Mouse (Mus musculus) cortical plate, adult 2 months (tissue): ENCODE measurements around the gene Nusap1. TPM values are rescaled to one million over a fixed set of nuclear protein-coding genes. Genes with fewer than 3 reads are reported as not detected.
A peak's percentile ranks its signal among the peaks of the same experiment; 100 is the strongest.

Experiments
- H3K27ac ChIP-seq: fragments of 200-500 bp; 2 replicates; pipeline ENCODE4 v1.5.1; 2012; ENCODE audit warnings: low read length, control low read depth, inconsistent platforms; ENCODE audit not compliant: insufficient read depth
- H3K4me1 ChIP-seq: fragments of 200-500 bp; 2 replicates; pipeline ENCODE4 v1.6.1; 2011; ENCODE audit warnings: low read length; ENCODE audit not compliant: control insufficient read depth, insufficient read depth
- H3K4me3 ChIP-seq: fragments of 200-500 bp; 2 replicates; pipeline ENCODE4 v1.5.1; 2011; ENCODE audit warnings: mild to moderate bottlenecking, low read length, control low read depth; ENCODE audit not compliant: insufficient read depth
- CTCF ChIP-seq: fragments of 200-500 bp; IDR thresholded peaks from 2 replicates; pipeline ENCODE4 v1.5.1; 2011; ENCODE audit warnings: mild to moderate bottlenecking, control low read depth, low read length; ENCODE audit not compliant: insufficient read depth; ENCODE audit errors: extremely low read depth
- POLR2A ChIP-seq: fragments of 200-500 bp; IDR thresholded peaks from 2 replicates; pipeline ENCODE4 v1.6.1; 2011; ENCODE audit warnings: mild to moderate bottlenecking, low read length, control low read depth; ENCODE audit not compliant: insufficient read depth; ENCODE audit errors: extremely low read depth
- polyA plus RNA-seq: library from polyadenylated mRNA; depleted of rRNA; stranded (reverse); fragments of >200 nt; gene quantifications from 2 replicates; pipeline ENCODE4 v1.2.3, GENCODE M21; 2012; rRNA removed

Gene Nusap1
- polyA plus RNA-seq = 0.30 and 0.61 TPM in 2 replicates

DNA sequence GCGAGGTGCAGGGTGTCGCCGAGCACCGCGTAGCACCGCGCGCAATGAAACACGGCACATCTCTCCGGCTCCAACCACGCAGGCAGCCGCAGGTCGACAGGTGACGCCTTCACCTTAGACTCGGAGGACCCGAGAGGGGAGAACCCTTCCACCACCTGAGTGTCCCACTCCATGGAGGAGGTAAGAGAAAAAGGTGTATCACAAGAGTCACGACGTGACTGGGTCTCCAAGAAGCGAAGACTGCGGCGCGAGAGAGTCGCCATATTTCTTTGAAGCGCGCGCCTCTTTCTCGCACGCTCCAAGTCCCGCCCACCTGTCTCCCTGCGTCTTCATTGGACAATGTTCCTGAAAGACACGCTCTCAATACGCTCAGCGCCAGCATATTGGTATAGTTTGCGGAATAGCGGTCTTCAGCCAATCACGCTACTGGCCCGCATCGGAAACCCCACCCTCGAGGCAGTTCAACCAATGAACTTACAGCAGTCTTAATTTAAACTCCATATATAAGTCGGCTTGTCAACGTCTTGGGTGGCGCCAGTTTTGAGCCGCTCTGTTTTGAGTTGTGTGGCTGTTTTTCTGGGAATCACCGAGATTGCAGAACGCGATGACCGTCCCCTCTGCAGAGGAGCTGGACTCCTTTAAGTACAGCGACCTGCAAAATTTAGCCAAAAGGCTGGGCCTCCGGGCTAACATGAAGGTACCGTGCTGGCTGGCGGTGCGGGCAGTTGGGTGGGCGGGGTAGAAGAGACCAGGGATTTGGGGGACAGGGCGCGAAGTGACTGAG is at the start of gene Nusap1, which contains the start of gene Oip5:
Gene Nusap1 (plus strand): TSS at position 100 of the 784 bp plus-strand sequence.
Gene Oip5 (minus strand): TSS at position 271 of the 784 bp plus-strand sequence.
- no peak for TF ChIP-seq CTCF
- TF ChIP-seq POLR2A = 0 out of 2 replicates have a peak, but pooled peaks have one; percentile 6
- Histone ChIP-seq H3K4me3 (peak within 1 kb of the TSS; percentile 54), H3K4me1 (no peaks in the 10 kb centered on the region), H3K27ac (no peak within 1 kb of the TSS)

DNA sequence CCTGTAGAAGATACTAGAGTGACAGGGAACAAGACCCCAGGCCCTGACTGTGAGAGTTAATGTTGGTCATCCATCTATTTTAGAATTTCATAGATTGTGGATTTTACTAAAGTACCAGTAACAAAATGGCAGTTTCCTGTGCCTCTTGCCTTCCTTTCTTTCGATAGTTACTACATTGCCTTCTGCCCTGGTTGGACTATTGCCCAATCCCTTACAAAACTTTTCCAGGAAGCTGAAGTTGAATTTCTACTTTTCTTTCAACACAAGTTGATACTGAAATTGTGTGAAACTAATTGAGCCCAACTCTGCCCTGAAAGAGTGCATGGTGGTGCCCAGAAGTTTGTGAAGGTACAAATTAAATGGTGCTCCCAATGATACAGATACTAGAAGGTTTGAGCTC is 45.6 kb upstream of the Nusap1 start:
- TF ChIP-seq POLR2A = no peak
- Histone ChIP-seq H3K27ac (no peak overlapping the region), H3K4me1 (no peaks in the 10 kb centered on the region), H3K4me3 (no peak overlapping the region)

DNA sequence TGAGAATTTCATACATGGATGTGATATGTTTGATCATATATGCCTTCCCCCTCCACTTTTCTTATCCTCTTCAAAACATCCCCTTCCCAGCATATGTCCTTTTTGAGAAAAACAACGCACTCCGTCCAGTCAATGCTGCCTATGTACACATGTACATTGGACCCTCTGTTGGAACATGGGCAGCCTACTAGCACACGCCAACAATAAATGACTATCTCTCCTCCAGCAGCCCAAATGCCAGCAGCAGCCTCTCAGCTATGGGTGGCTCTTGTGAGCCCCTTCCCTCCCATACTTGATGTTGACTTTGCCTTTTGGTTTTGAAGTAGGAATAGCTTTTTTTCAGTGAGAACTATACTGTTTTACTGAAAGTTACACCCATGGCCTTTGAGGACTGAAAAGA is 36.5 kb upstream of the Nusap1 start:
- TF ChIP-seq CTCF (no peak), POLR2A (no peak)
- Histone ChIP-seq H3K4me3 (no peak overlapping the region), H3K4me1 (no peaks in the 10 kb centered on the region), H3K27ac (no peak overlapping the region)

DNA sequence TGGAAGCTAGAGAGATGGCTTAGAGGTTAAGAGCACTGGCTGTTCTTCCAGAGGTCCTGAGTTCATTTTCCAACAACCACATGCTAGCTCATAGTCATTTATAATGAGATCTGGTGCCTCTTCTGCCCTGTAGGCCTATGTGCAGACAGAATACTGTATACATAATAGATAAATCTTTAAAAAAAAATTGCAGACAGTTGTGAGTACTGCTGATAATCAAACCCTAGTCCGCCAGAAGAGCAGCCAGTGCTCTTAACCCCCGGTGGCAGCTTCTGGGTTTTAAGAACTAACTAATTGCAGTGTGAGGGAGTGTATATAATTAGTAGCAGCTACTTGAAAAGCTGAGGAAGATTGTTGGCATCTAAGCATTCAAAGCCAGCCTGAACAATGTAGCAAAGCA is 34.7 kb upstream of the Nusap1 start:
- Histone ChIP-seq H3K4me3 (no peak overlapping the region), H3K4me1 (no peaks in the 10 kb centered on the region), H3K27ac (no peak overlapping the region)
- TF ChIP-seq CTCF (no peak), POLR2A (no peak)

DNA sequence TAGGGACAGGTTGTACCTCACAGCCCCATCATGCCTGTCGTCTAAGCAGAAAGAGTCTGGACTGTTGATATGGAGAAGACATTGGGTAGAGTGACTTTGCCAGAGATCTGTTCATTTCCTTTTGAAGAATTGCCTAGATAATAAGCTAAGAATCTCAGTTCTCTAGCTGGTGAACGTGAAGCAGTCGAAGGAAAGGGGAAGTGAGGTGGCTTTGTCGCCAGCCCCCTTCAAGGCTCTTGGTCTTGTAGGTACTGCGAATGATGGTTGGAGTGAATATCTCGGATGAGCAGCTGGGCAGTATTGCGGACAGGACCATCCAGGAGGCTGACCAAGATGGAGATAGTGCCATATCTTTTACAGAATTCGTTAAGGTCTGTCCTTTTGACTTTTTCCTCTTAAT is 33.8 kb upstream of the Nusap1 start:
- no peaks in the 10 kb centered on the region for H3K4me1 ChIP-seq
- no peak overlapping the region for H3K4me3 ChIP-seq
- no peak for TF ChIP-seq POLR2A
- no peak for TF ChIP-seq CTCF
- H3K27ac ChIP-seq = no peak overlapping the region

DNA sequence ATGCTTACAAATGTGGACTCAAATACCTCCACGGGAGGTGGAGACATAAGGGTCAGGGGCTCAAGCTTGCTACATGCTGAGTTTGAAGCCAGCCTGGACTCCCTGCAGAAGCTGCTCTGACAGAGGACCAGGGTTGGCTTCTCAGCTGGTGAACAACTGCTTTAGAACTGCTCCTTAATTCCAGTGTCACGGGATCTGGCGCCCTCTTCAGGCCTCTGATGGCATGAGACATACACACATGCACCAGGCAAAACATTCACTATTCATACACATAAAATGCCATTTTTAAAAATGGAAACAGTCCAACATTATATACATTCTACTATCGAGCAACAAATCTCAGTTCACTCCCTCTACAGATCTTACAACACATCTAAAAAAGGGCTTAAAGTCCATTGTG is 30.7 kb upstream of the Nusap1 start:
- TF ChIP-seq POLR2A = no peak
- TF ChIP-seq CTCF = peak; percentile 60
- Histone ChIP-seq H3K4me1 (no peaks in the 10 kb centered on the region), H3K4me3 (no peak overlapping the region), H3K27ac (no peak overlapping the region)

DNA sequence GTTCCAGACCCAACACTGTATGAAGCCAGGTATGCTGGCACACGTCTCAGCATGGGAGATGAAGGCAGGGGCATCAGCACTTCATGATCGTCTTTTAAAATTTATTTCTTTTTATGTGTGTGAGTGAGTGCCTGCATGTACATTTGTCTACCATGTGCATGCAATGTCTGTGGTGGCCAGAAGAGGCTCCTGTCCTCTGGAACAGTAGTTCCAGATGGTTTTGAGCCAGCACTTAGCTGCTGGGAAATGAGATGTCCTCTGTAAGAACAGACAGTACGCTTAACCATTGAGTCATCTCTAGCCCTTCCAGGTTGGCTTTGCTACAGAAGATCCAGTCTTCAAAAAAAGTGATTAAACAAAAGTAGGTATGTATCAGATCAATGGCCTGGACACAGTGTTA is 26.9 kb upstream of the Nusap1 start:
- Histone ChIP-seq H3K4me1 (peaks cover 3% of the 10 kb centered on the region), H3K27ac (no peak overlapping the region), H3K4me3 (no peak overlapping the region)
- no peak for TF ChIP-seq CTCF
- TF ChIP-seq POLR2A = no peak

DNA sequence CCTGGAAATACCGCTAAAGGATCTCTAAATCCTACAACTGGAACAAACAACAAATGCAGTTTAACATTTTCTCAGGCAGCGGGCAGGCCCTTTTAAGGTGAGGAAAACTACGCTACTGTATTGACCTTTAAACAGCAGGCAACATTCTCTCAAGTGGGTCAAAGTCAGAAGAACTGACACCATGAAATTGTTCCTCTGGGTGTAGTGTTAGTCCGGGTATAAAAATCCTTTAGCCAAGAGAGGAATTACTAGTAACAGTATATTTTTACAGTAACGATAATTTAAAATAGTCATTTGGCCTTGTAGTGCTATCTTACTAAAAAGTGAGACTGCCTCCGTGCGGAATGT is 24.4 kb upstream of the Nusap1 start:
- Histone ChIP-seq H3K4me1 (peaks cover 8% of the 10 kb centered on the region), H3K4me3 (peak overlapping the region; percentile 96; the same call in 1 of the 2 replicates), H3K27ac (no peak overlapping the region)
- no peak for TF ChIP-seq POLR2A

DNA sequence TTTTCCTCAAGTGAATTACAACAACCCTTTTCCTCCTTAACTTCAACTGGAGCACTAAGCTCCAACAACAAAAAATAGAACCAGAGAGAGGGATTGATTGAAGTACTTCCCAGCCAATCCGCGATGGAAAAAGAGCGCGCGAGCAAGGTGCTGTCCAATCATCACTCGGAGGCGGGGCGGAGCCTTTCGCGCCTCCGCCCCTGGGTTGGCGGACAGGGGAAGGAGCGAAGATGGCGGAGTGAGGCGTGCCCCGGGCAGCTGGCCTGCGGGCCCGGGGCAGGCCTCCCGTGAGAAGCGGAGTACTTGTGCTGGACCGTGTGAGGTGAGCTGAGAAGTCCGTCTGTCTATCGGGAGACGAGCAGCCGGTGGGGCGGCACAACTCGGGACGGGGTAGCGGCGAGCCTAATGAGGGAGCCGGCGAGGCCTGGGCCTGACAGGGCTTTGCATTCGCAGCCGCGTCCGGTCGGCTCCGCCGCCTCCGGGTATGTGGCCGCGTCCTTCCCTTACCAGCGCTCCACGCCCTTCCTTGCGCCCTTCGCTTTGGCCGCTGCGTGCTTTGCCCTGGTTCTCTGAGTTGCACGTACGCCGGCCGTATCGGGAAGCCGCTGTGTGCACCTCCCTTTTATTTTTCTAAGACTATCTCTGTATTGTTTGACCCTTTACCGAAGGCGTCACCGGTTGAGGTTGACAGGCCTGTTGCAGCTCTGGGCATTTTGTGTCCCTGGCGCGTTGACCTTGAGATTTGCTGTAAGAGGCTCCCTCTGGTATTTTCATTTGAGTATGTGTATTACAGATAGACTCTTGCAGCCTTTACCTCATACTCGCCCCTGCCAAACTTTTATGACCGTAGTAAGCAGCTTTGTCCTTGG is 23.8 kb upstream of the Nusap1 start:
- peak overlapping the region; percentile 96 for H3K4me3 ChIP-seq
- peaks cover 8% of the 10 kb centered on the region for H3K4me1 ChIP-seq
- TF ChIP-seq CTCF (no peak), POLR2A (peak; percentile 65)
- H3K27ac ChIP-seq = peak overlapping the region; percentile 74

DNA sequence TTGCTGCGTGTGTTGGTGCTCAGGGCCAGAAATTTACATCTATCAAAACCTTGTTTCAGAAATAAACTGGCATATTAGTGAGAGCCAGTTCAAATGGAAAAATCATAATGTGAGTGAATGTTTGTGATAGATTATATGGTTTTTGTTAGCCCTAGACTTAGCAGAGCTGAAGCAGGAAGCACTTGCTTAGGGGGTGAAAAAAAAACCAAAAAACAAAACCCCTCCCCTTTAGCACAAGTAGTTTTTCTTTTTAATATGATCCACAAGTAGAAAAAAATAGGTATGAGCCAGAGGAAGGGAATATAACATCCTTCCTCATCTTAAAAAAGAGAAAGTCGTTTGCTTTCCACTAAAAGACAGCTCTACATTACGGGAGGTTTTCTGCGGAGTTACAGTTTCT is 22.8 kb upstream of the Nusap1 start:
- no peak for TF ChIP-seq POLR2A
- TF ChIP-seq CTCF = no peak
- peaks cover 12% of the 10 kb centered on the region for H3K4me1 ChIP-seq
- peak overlapping the region; percentile 96 for H3K4me3 ChIP-seq
- no peak overlapping the region for H3K27ac ChIP-seq
